Mouse (Mus musculus): ENCODE measurements around the gene Timm10.
A peak's percentile ranks its signal among the peaks of the same experiment; 100 is the strongest.

Timm10 gene

DNA sequence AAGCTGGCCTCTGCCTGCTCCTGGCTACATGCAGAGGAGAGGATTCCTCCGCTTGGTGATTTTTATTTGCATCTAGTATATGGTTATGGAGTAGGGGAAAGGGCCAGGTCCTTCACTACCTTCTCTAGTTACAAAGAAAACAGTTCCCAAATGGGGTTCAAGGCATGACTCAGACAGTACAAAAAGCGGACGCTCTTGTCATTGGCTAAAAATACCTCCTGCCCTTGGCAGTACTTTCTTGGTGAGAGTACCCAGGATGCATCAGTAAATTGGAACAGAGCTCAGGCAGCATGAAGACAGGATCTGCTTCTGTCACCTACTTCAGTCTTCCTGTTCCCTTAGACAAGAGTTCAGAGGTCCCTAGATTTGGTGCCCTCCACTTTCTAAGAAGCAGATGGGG is 6.9 kb upstream of the Timm10 start:
- peak; percentile 85 for DNase-seq (ENCODE audit: low read depth, low spot score)

DNA sequence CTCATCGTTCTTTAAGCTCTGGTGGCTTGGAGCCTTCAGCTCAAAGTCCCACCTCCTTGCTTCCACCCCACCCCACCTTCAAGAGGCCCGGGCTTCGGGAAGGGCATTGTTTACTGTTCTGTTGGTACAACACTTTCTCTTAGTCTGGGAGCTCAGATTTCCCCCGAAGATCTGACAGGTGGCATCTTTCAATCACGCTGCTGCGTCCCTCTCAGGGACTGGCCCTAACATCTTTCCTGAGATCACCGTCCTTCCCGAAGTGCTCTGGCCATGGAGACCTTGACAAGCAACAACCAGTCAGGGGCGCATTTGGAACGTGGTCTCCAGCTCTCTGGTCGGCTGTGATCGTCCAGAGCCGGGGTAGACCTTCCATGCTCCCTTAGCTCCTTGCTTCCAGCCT is 4.2 kb upstream of the Timm10 start, which contains the start of gene Smtnl1:
Gene Smtnl1, minus strand, starts transcription at position 101 of the 400 bp plus-strand sequence.
- DNase-seq (ENCODE audit: low read depth, low spot score): no peak

DNA sequence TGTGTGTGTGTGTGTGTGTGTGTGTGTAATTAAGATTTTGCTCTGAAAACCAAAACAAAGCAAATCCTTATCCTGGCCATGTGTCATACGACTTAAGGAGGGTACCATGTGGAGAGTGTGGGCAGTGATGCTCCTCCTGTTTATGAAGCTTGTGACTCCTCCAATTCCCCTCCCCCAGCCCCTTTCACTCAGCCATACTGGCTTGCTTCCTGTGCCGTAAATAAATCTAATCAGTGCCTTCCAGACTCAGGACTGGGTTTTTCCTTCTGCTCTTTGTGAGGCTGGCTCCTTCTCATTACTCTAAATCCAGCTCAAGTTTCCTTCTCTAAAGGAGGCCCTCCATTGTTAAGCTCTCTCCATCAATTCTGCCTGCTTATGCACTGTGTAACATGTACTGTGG is 3.6 kb upstream of the Timm10 start:
- DNase-seq (ENCODE audit: low read depth, low spot score): no peak

DNA sequence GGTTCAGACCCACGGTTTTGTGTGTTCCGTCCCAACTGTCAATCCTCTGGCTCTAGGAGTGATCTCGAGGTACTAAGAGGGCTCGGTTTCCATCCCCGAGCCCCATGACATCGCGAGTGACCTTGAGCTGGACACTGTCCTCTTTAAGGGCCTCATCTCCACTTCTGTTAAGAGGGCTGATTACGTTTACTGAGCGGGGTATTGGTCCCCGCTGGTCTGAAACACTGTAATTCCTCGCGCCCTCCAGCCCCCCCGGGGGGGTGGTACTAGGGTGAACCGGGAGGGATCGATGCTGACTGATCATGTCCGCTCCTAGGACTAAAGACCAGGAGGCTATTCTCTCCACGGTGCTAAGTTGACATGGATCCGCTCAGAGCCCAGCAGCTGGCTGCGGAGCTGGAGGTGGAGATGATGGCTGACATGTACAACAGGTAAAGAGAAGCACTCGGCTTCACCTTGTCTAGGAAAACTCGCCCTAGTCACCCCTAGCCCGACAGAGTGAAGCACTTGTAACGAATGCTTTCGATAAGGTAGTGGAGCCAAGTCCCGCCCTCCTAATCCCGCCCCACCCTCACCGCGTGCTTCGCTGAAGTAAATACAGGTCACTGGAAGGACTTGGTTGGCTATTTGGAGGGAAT is 605 bp downstream of the Timm10 start:
- DNase-seq (ENCODE audit: low read depth, low spot score): no peak

DNA sequence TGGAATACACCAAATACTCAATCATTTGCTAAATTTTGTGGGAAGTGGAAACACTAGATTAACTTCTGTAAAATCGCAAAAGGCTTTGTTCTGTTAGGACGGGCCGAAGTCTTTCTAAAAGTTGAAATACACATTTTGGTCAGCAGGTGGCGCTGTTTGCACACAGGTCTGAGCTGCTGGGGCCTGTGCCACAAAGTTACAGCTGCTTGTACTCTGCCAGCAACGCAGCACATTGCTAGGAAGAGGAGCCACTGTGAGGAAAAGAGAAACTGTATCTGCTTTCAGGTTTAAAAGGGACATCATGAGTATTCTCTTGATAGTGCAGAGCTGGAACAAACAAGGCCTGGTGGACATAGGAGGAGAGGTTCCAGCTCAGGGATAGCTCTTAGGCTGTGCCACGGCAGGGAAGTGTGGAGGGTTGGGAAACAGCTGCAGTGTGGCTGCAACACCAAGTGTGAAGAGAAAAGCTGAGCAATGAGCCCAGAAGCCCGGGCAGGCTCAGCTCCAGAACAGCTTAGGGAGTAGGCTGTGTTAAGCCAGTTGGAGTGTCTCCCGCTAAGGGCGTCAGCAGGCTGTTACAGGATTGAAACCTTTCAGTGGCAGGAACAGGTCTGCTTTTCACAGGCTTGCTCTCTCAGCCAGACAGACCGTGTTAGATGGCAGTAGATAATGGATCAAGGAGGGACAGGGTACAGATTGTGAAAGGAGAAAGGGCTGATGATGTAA is 5.0 kb downstream of the Timm10 start:
- DNase-seq (ENCODE audit: low read depth, low spot score): peak; percentile 92

DNA sequence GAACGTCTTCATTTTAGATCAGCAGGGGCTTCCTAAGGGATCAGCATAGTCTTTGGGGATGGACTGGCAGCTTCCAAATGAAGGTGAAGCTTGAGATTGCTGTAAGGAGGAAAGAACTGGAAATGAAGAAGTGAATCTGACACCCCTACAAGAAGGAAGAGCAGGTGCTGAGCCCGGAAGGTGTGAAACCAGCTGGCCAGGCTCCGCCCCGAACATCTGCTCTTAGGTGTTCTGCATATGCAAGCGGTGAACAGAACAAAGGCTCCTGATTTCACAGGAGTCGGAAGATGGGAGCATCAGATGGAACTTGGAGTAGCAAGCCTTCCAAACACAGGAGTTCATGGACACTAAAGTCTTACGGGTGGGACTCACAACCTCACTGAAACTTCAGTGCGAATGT is 10.3 kb downstream of the Timm10 start:
- DNase-seq (ENCODE audit: low read depth, low spot score): no peak

DNA sequence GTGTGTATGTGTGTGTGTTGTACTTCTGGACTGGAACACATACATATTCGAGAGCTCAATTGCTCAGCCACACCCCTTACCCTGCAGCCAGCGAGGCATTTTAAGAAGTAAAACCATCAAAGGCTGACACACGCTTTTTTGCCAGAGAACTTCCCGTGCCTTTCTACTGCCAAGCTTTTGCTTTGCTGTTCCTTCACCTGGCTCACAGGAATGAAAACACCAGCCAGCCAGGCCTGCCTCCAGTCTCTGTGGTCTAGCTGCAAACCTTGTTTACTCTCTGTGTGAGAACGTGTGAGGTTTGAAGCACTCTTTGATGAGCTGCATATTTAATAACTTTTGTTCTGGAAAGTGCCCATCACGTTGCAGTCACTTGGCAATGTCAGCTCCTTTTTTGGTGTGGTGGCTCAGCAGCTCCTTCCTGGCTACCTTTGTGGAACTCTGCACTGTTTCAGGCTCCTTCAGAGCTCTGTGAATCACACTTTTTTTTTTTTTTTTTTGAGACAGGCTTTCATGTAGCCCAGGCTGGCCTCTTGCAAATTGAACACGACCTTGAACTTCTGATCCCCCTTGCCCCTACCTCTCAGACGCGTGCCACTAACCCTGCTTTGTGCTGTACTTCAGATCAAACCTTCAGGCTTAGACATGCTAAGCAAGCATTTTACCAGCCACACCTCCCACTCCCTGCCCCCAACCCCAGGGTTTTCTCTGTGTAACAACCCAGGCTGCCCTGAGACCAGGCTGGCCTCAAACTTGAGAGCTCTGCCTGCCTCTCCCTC is 11.2 kb downstream of the Timm10 start:
- DNase-seq (ENCODE audit: low read depth, low spot score): no peak

DNA sequence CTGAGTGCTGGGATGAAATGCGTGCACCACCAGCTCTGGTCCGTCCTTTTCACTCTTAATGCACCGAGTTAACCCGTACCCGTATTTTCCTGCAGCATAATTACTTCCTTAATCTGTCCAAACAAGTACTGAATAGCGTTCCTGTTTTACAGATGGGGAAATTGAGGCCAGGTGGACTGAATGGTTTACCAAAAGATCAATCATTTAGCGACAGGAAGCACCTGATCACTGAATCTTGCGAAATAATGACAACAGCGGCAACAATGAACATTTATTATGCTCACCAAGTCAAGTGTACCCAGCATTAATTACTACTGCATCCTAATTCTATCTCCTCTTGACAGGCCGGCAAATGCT is 11.8 kb downstream of the Timm10 start, which contains the start of gene Slc43a1:
Gene Slc43a1, plus strand, starts transcription at position 258 of the 357 bp plus-strand sequence.
- DNase-seq (ENCODE audit: low read depth, low spot score): no peak

DNA sequence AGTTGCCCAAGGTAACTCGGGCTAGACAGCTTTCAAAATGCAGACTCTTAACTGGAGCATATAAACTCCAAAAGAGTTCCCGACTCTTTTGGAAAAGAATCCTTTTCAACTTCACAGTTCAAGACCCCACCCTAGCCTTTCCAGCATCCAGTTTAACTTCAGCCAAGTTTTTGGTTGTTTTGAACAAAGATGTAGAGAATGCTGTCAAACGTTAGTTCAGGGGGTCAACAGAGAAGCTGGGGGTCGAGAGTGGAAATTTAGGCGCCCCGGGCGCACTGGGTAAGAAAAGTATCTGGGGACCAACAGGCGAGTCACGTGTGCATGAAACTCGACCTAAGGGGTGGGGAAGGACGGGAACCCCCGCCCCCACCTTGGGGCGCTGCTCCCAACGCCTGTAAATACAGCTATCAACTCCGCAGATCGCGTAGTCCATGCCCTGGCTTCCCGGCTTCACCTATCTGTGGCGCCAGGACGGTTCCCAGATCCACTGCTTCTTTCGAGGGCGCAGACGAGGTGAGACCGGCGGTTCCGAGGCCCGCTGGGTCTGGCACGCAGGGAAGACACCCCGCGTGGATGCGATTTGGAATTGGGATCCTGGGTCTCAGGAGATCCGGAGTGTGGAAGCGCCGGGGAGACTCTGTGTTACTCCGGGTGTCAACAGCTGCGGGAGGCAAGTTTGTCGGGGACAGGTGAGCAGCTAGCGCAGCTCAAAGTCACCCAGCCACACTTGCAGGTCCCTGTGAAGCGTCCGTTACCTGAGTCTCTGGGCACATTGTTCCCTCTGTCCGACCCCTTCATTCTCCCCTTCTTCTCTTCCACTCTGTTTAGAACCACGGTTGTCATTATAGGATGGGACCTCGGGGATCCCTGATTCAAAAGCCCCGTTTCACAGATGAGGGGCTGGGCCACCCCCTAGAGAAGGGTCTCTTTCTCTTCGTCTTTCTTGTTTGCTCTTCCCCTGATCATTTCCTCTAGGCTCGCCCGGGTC is 12.5 kb downstream of the Timm10 start:
- DNase-seq (ENCODE audit: low read depth, low spot score): peak; percentile 76

DNA sequence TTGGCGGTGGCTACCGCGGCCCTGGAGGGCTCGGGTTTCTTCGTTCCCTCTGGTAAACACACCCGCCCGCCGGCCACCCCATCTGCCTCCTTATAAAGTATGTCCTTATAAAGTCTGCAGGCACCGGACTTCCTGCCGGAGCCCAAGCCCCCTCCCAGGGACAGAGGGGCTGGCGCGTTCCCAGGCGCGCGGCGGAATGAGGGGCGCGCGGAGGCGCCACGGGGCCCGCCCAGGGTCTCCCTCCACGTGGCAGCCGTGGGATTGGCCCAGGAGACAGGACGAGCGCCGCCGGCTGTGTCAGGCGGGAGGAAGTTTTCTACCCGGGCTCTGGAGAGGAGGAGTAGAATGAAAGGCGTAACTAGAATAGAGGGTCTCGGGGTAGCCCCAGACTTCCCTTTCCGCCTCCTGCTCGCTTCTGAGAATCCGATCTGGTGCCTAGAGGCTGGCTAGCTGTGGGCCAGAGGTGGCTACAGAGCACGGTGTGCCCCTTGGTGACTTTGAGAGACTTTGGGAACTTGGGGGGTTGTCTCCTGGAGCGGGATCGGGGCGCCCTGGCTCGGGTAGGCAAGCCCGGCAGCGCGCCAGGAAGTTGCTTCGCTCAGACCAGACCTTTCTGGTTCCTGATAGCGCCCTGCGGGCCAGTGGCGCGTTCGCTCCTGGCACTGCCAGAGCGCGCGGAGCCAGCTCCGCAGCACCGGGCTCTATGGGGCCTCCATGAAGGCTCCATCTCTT is 13.4 kb downstream of the Timm10 start:
- DNase-seq (ENCODE audit: low read depth, low spot score): peak; percentile 70

DNA sequence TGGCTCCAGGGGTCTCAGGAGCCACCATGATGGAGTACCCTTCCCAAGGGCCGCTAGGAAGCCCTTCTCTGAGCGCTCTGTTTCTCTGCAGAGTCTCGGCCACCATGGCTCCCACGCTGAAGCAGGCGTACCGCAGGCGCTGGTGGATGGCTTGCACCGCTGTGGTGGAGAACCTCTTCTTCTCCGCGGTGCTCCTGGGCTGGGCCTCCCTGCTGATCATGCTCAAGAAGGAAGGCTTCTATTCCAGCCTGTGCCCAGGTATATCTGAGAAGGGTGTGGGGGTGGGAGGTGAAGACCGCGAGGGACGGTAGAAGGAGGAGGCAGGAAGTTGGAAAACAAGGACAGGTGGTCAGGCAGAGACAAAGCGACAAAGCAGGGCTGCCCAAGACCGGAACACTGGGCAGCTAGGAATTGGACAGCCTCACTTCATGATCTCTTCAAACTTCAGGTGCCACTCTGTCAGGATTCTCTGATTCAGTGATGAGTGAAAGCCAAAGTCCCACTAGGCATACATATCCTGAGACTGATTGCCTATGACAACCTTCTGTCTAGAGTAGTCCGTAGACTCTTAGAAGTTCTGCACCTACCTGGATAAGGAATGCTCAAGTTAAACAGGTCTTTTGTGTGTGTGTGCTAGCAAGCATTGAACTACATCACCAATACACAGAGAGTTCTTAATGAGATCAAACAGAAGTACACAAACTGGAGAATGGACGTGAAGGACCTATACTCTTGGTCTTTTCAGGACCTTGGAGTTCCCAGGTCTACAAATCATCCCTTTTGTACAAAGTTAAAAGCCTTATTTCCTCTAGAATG is 14.2 kb downstream of the Timm10 start:
- no peak for DNase-seq (ENCODE audit: low read depth, low spot score)

DNA sequence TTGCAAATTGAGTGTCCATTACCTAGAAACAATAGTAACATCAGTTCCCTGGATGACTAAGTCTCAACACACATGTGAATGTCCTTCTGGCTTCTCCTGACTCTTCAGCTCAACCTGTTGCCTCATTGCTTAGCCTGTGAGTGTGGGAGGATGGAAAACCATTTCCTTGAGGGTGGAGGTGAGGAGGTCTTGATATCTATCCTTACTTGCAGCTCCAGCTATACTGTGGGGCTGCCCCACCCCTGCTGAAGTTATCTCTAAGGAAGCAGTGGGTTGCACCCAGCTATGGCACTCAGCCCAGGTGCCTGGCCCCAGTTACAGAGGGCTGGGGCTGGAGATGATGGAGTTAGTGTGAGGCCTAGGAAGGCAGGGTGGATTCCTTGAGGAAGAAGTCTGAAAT is 15.1 kb downstream of the Timm10 start:
- DNase-seq (ENCODE audit: low read depth, low spot score): no peak

DNA sequence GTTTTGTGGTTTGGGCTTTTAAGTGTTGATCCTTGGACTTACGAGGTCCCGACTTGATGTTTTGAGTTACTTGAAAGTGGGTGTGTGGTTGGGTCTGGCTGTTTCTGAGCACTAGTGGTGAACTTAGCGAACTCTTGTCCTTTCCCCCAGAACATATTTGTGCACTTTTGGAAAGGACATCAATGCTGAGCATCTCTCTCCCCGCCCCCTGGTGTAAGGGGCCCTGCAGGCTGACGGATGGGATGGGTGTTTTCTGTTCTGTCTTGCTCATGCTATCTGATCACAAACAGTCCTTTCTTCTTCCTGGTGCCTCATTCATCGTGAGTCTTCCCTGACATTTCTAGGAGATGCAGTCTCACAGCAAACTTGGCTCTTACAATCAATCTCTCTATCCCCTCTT is 16.9 kb downstream of the Timm10 start:
- DNase-seq (ENCODE audit: low read depth, low spot score): no peak

DNA sequence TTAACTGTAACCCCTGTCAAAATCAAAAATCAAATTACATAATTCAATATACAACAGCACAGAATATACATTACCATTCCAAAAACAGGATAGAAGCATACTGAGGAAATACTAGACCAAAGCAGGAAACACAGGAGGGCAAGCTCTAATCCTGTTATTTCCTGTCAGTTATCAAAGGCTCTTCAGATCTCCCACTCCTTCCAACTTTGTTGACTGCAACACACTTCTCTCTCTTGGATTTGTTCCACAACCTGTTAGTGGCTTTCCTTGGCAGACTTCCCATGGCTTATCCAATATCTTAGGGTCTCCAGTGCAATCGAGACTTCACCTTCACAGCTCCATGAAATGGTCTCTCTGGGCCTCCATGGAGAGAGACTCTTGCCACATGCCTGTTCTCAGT is 18.4 kb downstream of the Timm10 start:
- no peak for DNase-seq (ENCODE audit: low read depth, low spot score)

DNA sequence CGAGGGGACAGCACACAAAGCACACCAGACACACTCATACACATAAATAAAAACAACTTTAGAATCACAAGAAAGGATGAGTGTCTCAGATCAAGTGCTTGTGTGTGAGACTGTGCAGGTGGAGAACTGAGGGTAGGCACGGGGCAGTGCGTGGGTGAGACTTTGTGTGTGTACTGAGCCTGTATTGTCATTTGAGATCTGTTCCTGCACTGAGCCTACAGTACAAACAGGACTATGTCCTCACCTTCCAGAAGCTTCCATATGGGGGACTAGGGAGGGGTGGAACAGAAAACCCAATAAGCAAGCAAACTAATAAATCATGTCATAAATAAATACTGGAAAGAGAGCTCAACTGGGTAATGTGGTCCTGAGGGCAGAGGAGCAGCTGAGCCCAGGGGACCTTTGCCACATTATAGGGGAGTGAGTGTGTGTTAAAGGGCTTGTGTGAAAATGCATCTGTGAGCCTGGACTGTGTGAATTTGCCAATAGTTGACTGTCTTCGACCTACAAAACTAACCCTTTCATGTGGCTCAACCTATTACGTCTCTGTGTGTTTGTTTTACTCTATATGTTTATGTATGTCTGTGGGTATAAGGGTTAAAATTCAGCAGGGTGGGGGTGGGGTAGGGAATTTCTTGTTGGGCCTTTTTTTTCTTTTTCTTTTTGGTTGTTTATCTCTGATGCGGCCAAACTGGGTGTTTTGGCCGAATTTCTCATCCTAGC is 23.8 kb downstream of the Timm10 start:
- DNase-seq (ENCODE audit: low read depth, low spot score): no peak

DNA sequence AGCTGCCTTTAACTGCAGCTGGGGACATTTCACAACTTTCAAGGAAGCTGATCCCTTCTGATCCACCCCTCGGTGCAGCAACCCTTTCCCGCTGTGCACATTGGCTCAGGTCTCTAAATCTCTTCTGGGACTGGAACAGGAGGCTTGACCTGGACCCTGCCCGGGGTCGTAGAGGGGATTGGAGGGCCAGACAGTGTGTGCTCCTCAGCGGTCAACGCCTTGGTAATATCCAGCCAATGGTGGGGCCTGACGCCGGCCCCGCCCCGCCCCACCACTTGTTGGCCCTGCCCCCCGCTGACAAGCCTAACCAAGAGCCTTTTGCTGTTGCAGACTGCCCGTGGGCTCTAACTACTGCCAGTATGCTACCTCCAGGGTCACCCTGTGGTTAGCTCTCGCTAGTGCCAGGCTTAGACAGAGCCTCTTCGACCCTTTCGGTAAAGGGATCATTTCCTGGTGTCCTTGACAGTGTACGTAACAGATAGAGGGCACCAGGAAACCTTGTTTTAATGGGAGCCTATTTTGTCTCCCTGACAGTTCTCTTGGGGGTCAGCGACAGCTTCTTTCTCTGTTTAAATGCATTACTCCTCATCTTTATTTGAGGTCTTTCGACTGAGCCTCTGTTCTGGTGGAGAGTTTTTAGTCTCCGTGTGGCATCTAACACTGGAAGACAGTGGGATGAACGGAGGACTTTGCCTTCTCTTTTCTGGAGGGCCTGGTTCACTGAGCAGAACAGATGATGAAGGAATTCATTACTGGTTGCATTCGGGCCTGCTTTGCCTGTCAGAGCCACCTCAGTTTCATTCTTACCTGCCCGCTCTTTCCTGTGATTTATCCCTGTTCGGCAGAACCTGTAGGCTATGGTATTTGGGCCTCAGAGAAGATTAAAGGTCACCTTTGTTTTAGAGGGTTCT is 24.6 kb downstream of the Timm10 start:
- peak; percentile 89 for DNase-seq (ENCODE audit: low read depth, low spot score)

DNA sequence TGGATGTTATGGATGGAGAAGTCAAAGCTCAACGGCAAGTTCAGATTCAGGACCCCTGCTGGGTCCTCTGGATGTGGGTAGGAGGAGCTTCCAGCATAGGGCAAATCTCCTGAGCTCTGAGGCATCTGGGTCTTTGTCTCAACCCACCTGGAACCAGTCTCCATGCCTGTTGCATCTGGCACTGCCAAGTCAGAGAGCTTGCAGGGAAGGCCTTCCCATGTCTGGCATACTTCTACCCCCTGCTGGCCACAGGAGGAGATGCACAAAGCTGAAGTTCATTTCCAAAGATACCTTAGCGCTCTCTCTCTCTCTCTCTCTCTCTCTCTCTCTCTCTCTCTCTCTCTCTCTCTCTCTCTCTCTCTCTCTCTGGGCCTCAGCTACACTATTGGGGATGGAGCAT is 28.9 kb downstream of the Timm10 start:
- DNase-seq (ENCODE audit: low read depth, low spot score): peak; percentile 54

DNA sequence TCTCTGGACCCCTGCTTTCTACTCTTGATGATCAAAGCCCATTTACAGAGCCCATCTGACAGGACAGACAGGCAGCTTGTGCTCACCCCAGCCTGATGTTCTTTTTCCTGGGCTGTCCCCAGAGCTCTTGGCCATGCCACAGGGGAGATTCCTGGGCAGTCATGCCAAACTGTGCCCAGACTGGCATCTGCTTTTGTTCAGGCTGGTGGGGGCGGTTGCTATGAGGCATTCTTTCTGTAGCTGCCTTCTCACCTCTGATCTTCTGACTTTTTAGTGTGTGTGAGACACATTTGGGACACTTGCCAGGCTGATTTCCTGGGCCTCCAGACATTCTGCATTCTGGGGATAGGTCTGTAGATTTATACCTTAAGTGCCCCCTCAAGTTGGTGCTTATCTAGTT is 31.8 kb downstream of the Timm10 start:
- no peak for DNase-seq (ENCODE audit: low read depth, low spot score)

Measured in skeletal muscle tissue, adult 2 months (tissue).